ENCODE assay signal across 8 mouse cellular contexts in the genomic region with DNA sequence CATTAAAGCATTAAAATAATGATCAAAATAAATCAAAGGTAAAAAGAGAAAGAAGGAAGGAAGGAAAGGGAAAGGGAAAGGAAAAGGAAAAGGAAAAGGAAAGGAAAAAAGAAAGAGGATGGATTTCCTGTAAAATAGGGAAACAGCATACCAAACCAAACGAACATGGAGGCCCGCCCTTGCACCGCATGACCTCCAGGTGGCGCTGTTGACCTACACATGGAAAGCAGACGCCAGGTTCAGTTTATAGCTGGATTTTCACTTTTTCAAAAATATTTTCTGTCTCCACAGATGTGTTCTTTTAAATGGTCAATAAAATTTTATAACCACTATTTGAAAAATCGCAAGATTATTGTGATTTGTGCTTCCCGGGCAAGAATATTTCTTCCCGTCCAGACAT.
DNase-seq lines count a peak whose midpoint lies in the region; ATAC-seq lines count a peak whose summit lies in the region.

No protein-coding gene starts in this region.

- ATAC-seq in midbrain, embryonic 16.5 days, result no peak
- ATAC-seq in limb, embryonic 11.5 days (ENCODE audit: insufficient number of reproducible peaks, low FRiP score, low TSS enrichment, low read depth), result no peak
- 0 out of 2 replicates have a peak, but pooled peaks have one; percentile 44 for ATAC-seq in neutrophil, adult 5-6 weeks (ENCODE audit: extremely low read depth, insufficient number of reproducible peaks, low FRiP score, poor library complexity, severe bottlenecking)

- H3K36me3 ChIP-seq in midbrain, embryonic 10.5 days, result no peaks in the 10 kb centered on the region
- H3K36me3 ChIP-seq in midbrain, embryonic 16.5 days (ENCODE audit: control insufficient read depth, insufficient read depth, low read length), result no peaks in the 10 kb centered on the region
- H3K36me3 ChIP-seq in limb, embryonic 11.5 days (ENCODE audit: control insufficient read depth, insufficient read depth, low read length), result no peaks in the 10 kb centered on the region

- H3K4me3 ChIP-seq in midbrain, embryonic 10.5 days, result no peak overlapping the region
- no peak overlapping the region for H3K4me3 ChIP-seq in midbrain, embryonic 16.5 days (ENCODE audit: low read depth, low read length)
- no peak overlapping the region for H3K4me3 ChIP-seq in limb, embryonic 11.5 days (ENCODE audit: low read depth, low read length)

- 26% methylated on average over 8 of the region's 8 CpGs for WGBS in midbrain, embryonic 10.5 days
- 22% methylated on average over 8 of the region's 8 CpGs for WGBS in midbrain, embryonic 16.5 days
- WGBS in limb, embryonic 11.5 days, result 19% methylated on average over 8 of the region's 8 CpGs

- no peaks in the 10 kb centered on the region for H3K27me3 ChIP-seq in midbrain, embryonic 10.5 days (ENCODE audit: low read depth, poor library complexity, severe bottlenecking)
- no peaks in the 10 kb centered on the region for H3K27me3 ChIP-seq in midbrain, embryonic 16.5 days (ENCODE audit: control insufficient read depth, insufficient read depth, low read depth, low read length)
- no peaks in the 10 kb centered on the region for H3K27me3 ChIP-seq in limb, embryonic 11.5 days (ENCODE audit: control insufficient read depth, insufficient read depth, low read length)

- H3K4me1 ChIP-seq in midbrain, embryonic 10.5 days, result no peaks in the 10 kb centered on the region; the same call in 1 of the 2 replicates
- peaks cover under 1% of the 10 kb centered on the region; the same call in 1 of the 2 replicates for H3K4me1 ChIP-seq in midbrain, embryonic 16.5 days (ENCODE audit: control insufficient read depth, insufficient read depth, low read length)
- no peaks in the 10 kb centered on the region for H3K4me1 ChIP-seq in limb, embryonic 11.5 days (ENCODE audit: control insufficient read depth, insufficient read depth, low read length)

- H3K9me3 ChIP-seq in midbrain, embryonic 10.5 days (replicated peaks), result no peaks in the 10 kb centered on the region
- no peaks in the 10 kb centered on the region for H3K9me3 ChIP-seq in midbrain, embryonic 16.5 days (replicated peaks; ENCODE audit: control insufficient read depth, low read length, poor library complexity, severe bottlenecking)
- H3K9me3 ChIP-seq in limb, embryonic 11.5 days (ENCODE audit: control insufficient read depth, low read length), result no peaks in the 10 kb centered on the region

- peak; percentile 65 for DNase-seq in midbrain, embryonic 10.5 days (ENCODE audit: low spot score)
- peak; percentile 87 for DNase-seq in adrenal gland, postnatal 10 days
- DNase-seq in embryo, embryonic 11.5 days (ENCODE audit: low read depth, low spot score), result peak; percentile 52
- peak; percentile 66 for DNase-seq in induced T-regulatory cell, adult 2 months (ENCODE audit: low read depth)
- DNase-seq in limb, embryonic 11.5 days (ENCODE audit: low spot score), result peak; percentile 89
- peak; percentile 43 to 58 for DNase-seq in thymus, postnatal 36 days

- H3K9ac ChIP-seq in midbrain, embryonic 16.5 days (ENCODE audit: low read depth, low read length), result no peak overlapping the region
- H3K9ac ChIP-seq in limb, embryonic 11.5 days (ENCODE audit: low read length), result no peak overlapping the region

- H3K27ac ChIP-seq in midbrain, embryonic 10.5 days (replicated peaks), result no peak overlapping the region
- no peak overlapping the region for H3K27ac ChIP-seq in midbrain, embryonic 16.5 days (ENCODE audit: low read length)
- no peak overlapping the region for H3K27ac ChIP-seq in limb, embryonic 11.5 days (replicated peaks; ENCODE audit: low read depth, low read length)

- H3K4me2 ChIP-seq in midbrain, embryonic 16.5 days (ENCODE audit: low read length), result no peak overlapping the region
- no peak overlapping the region for H3K4me2 ChIP-seq in limb, embryonic 11.5 days (ENCODE audit: low read depth, severe bottlenecking)
